Mouse (Mus musculus) ES-E14 (cell line): ENCODE results near the gene Ehd3.

Experiments
- ZC3H11A ChIP-seq: IDR thresholded peaks from 2 replicates; pipeline ENCODE4 v1.6.1; 2012; ENCODE audit warnings: low read depth, mild to moderate bottlenecking, inconsistent platforms, low read length, borderline replicate concordance
- ZNF384 ChIP-seq: IDR thresholded peaks from 2 replicates; pipeline ENCODE4 v1.6.1; 2012; ENCODE audit warnings: low read depth, low read length, inconsistent platforms

GRCm38 (mm10) chr17:73842963-73843362 is 39.0 kb downstream of the Ehd3 start:
- TF ChIP-seq ZC3H11A (no peak), ZNF384 (no peak)
